Mouse (Mus musculus) brain, embryonic 14.5 days (tissue): ENCODE measurements around the gene Copa. TPM values are rescaled to one million over a fixed set of nuclear protein-coding genes. Genes with fewer than 3 reads are reported as not detected.
A peak's percentile ranks its signal among the peaks of the same experiment; 100 is the strongest.

Experiments used
- DNase-seq: peaks from one replicate; pipeline ENCODE4 v3.0.0-alpha.2; 2011; ENCODE audit warnings: low read depth
- CTCF ChIP-seq: fragments of 200-500 bp; IDR thresholded peaks from 2 replicates; pipeline ENCODE4 v1.5.1; 2012; ENCODE audit warnings: inconsistent platforms, mild to moderate bottlenecking, moderate library complexity, borderline replicate concordance; ENCODE audit not compliant: insufficient read depth, insufficient read length; ENCODE audit errors: extremely low read depth
- POLR2A ChIP-seq: fragments of 200-500 bp; IDR thresholded peaks from 2 replicates; pipeline ENCODE4 v1.6.1; 2012; ENCODE audit warnings: mild to moderate bottlenecking, inconsistent platforms, borderline replicate concordance; ENCODE audit not compliant: poor library complexity, insufficient read depth, insufficient read length, severe bottlenecking; ENCODE audit errors: extremely low read depth
- polyA plus RNA-seq: library from polyadenylated mRNA; depleted of rRNA; stranded (reverse); fragments of >200 nt; gene quantifications from 2 replicates; pipeline ENCODE4 v1.2.3, GENCODE M21; 2012; rRNA removed

Gene Copa
- polyA plus RNA-seq, 1 experiment = 135 TPM

- DNase-seq = no peak
- TF ChIP-seq POLR2A = no peak
Observed at GRCm38 (mm10) chr1:172160508-172160907, 78.2 kb downstream of the Copa start.

GRCm38 (mm10) chr1:172162009-172162408 is 79.7 kb downstream of the Copa start:
- TF ChIP-seq POLR2A (no peak), CTCF (peak; percentile 56; the same call in 1 of the 2 replicates)
- peak; percentile 75 for DNase-seq

- DNase-seq = no peak
- TF ChIP-seq CTCF (no peak), POLR2A (no peak)
Observed at GRCm38 (mm10) chr1:172162959-172163358, 80.6 kb downstream of the Copa start.

GRCm38 (mm10) chr1:172167911-172168310 is 85.6 kb downstream of the Copa start:
- TF ChIP-seq CTCF = no peak
- TF ChIP-seq POLR2A = no peak
- DNase-seq = no peak

- DNase-seq = no peak
- TF ChIP-seq POLR2A (no peak), CTCF (no peak)
Observed at GRCm38 (mm10) chr1:172169809-172170208, 87.5 kb downstream of the Copa start.

Other genes with a start within 250 kb of the Copa start
- 0.68 and 0.98 TPM in 2 replicates for gene Cd84, start 242.8 kb upstream of the Copa start, polyA plus RNA-seq
- gene Gm10521, start 186.9 kb upstream of the Copa start, polyA plus RNA-seq = not detected in 2 replicates
- gene Slamf6, start 165.0 kb upstream of the Copa start, polyA plus RNA-seq = 0.11 TPM in 1 of 2 replicates, not detected in the other
- 61.5 and 87.3 TPM in 2 replicates for gene Vangl2, start 54.1 kb upstream of the Copa start, polyA plus RNA-seq
- gene Nhlh1, start 25.0 kb upstream of the Copa start, polyA plus RNA-seq = 14.8 and 19.3 TPM in 2 replicates
- gene Ncstn, start 266 bp downstream of the Copa start, polyA plus RNA-seq = 136 and 139 TPM in 2 replicates
- 105 and 106 TPM in 2 replicates for gene Pex19, start 44.2 kb downstream of the Copa start, polyA plus RNA-seq
- gene Dcaf8, start 65.6 kb downstream of the Copa start, polyA plus RNA-seq = 76.6 and 84.5 TPM in 2 replicates
- 308 and 321 TPM in 2 replicates for gene Pea15a, start 124.3 kb downstream of the Copa start, polyA plus RNA-seq
- gene Casq1, start 137.3 kb downstream of the Copa start, polyA plus RNA-seq = 2.6 and 3.9 TPM in 2 replicates
- 0.05 and 0.08 TPM in 2 replicates for gene Atp1a4, start 175.9 kb downstream of the Copa start, polyA plus RNA-seq
- 110 and 207 TPM in 2 replicates for gene Igsf8, start 179.1 kb downstream of the Copa start, polyA plus RNA-seq
- gene Atp1a2, start 215.5 kb downstream of the Copa start, polyA plus RNA-seq = 51.5 and 82.9 TPM in 2 replicates
- 6.9 and 8.0 TPM in 2 replicates for gene Kcnj9, start 246.8 kb downstream of the Copa start, polyA plus RNA-seq